Comparison of ENCODE assay signal across 10 mouse cellular contexts in genomic region chr6:30176496-30176895, GRCm38 (mm10).
DNase-seq lines count a peak whose midpoint lies in the region; ATAC-seq lines count a peak whose summit lies in the region.
"Had no signal": no experiment of that assay in that cellular context is flagged by ENCODE, and none has a peak within 500 bp of the region (broad histone marks: within the 10 kb centered on the region; RNA-seq: fewer than 3 reads in every experiment).

No protein-coding gene starts in this region.

- ATAC-seq in forebrain, embryonic 11.5 days (replicated peaks; ENCODE audit: low FRiP score), result no peak
- ATAC-seq in kidney, embryonic 15.5 days (replicated peaks; ENCODE audit: low FRiP score), result no peak
- ATAC-seq: forebrain, embryonic 15.5 days had no signal

- H3K4me2 ChIP-seq in forebrain, embryonic 11.5 days (ENCODE audit: low read depth, low read length, severe bottlenecking), result no peak overlapping the region
- H3K4me2 ChIP-seq in kidney, embryonic 15.5 days, result peak overlapping the region; percentile 69

- H3K4me3 ChIP-seq in forebrain, embryonic 10.5 days, result 0 out of 2 replicates have a peak overlapping the region, but pooled peaks have one; percentile 45
- no peak overlapping the region for H3K4me3 ChIP-seq in forebrain, embryonic 11.5 days (ENCODE audit: low read depth, low read length)
- peak overlapping the region; percentile 52; the same call in 1 of the 2 replicates for H3K4me3 ChIP-seq in kidney, embryonic 15.5 days (replicated peaks)

- peaks cover 74% of the 10 kb centered on the region for H3K4me1 ChIP-seq in forebrain, embryonic 10.5 days
- peaks cover 25% of the 10 kb centered on the region for H3K4me1 ChIP-seq in forebrain, embryonic 11.5 days (replicated peaks; ENCODE audit: control insufficient read depth, insufficient read depth, low read length)
- H3K4me1 ChIP-seq in kidney, embryonic 15.5 days, result peaks cover 75% of the 10 kb centered on the region

- H3K27ac ChIP-seq in forebrain, embryonic 10.5 days, result no peak overlapping the region
- no peak overlapping the region for H3K27ac ChIP-seq in forebrain, embryonic 11.5 days (ENCODE audit: low read depth, low read length)
- H3K27ac ChIP-seq in kidney, embryonic 15.5 days, result no peak overlapping the region
- H3K27ac ChIP-seq: forebrain, embryonic 15.5 days had no signal

- H3K27me3 ChIP-seq in forebrain, embryonic 10.5 days (ENCODE audit: poor library complexity, severe bottlenecking), result peaks cover 100% of the 10 kb centered on the region
- H3K27me3 ChIP-seq in forebrain, embryonic 11.5 days (ENCODE audit: control insufficient read depth, insufficient read depth, low read length), result peaks cover 93% of the 10 kb centered on the region
- peaks cover 98% of the 10 kb centered on the region for H3K27me3 ChIP-seq in kidney, embryonic 15.5 days

- no peak overlapping the region for H3K9ac ChIP-seq in forebrain, embryonic 11.5 days (ENCODE audit: low read length)
- no peak overlapping the region for H3K9ac ChIP-seq in kidney, embryonic 15.5 days
- H3K9ac ChIP-seq: forebrain, embryonic 15.5 days had no signal

- H3K9me3 ChIP-seq in forebrain, embryonic 10.5 days, result no peaks in the 10 kb centered on the region
- H3K9me3 ChIP-seq in forebrain, embryonic 11.5 days (ENCODE audit: control insufficient read depth, low read length), result no peaks in the 10 kb centered on the region
- 0 out of 2 replicates have a peak, but pooled peaks cover 3% of the 10 kb centered on the region for H3K9me3 ChIP-seq in kidney, embryonic 15.5 days (replicated peaks)
- H3K9me3 ChIP-seq: forebrain, embryonic 15.5 days had no signal

- no peaks in the 10 kb centered on the region for H3K36me3 ChIP-seq in forebrain, embryonic 10.5 days (replicated peaks)
- no peaks in the 10 kb centered on the region for H3K36me3 ChIP-seq in forebrain, embryonic 11.5 days (ENCODE audit: control insufficient read depth, insufficient read depth, low read length)
- no peaks in the 10 kb centered on the region for H3K36me3 ChIP-seq in kidney, embryonic 15.5 days
- H3K36me3 ChIP-seq: forebrain, embryonic 15.5 days had no signal

- peak; percentile 44 for DNase-seq in forebrain, embryonic 10.5 days (ENCODE audit: extremely low spot score, low spot score)
- DNase-seq in forebrain, embryonic 11.5 days (ENCODE audit: low spot score), result no peak
- no peak for DNase-seq in kidney, postnatal 14 days
- peak; percentile 35 for DNase-seq in retina, embryonic 14.5 days (ENCODE audit: low spot score)
- no peak for DNase-seq in retina, postnatal 1 day
- DNase-seq in right cerebral cortex, postnatal 10 days (ENCODE audit: low spot score in 2 of 2), result no peak
- DNase-seq in ovary, postnatal 10 days (ENCODE audit: low spot score), result no peak
- DNase-seq: cerebellum, postnatal 36 days had no signal

- WGBS in forebrain, embryonic 10.5 days, result 2% methylated on average over 12 of the region's 12 CpGs
- 2% methylated on average over 12 of the region's 12 CpGs for WGBS in forebrain, embryonic 11.5 days
- 6% methylated on average over 12 of the region's 12 CpGs for WGBS in kidney, embryonic 15.5 days

Comparison
In these comparisons a context has a peak if more than half of its experiments do, and no peak if none do; other contexts are left out.
1. DNase-seq: peak in forebrain, embryonic 10.5 days (single experiment) and retina, embryonic 14.5 days (single experiment); none in forebrain, embryonic 11.5 days (single experiment), kidney, postnatal 14 days (single experiment), retina, postnatal 1 day (single experiment), right cerebral cortex, postnatal 10 days (0 of 2) and ovary, postnatal 10 days (single experiment).